Mouse (Mus musculus) lung, adult 18-20 months (tissue): Measurements from ENCODE around the gene Gm5622.
"Not testable (repeated sequence)": the region's sequence is repeated elsewhere in the genome, so short reads cannot be mapped to it uniquely, and the experiment has no call there.

Source experiments
- DNase-seq, 2 experiments: peaks; one replicate each; pipeline ENCODE4 v3.0.0; 2022; ENCODE audit warnings: mixed read lengths in 2 of 2

Gene Gm5622

GRCm38 (mm10) chr14:51552490-51552889 is at the start of gene Gm5622:
Gm5622 (plus strand) TSS chr14:51552790.
- DNase-seq, result no peak

- no peak for DNase-seq
These were observed 45.2 kb upstream of the Gm5622 start for GRCm38 (mm10) chr14:51507416-51507815.

DNA sequence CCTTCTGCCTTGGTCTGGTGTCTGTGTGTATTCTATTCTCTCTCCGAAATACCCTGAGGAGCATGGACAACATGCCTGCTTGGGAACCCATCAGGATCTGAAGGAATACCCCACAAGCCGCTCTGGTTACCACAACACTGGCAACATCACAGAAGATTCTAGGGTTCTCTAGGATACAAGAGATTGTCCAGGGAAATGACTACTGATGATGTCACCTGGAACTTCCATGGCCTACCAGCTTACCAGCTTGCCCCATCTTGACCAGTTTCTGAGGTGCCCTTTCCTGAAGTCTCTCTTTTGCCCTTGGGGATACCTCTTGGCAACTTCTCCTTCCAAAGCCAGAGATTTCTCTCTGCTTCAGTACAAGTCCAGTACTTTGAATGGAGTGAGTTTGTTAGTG is 21.4 kb downstream of the Gm5622 start, which contains the start of gene Gm17175:
Gene Gm17175, minus strand, starts transcription at position 101 of the 400 bp plus-strand sequence.
- not testable (repeated sequence) for DNase-seq

- DNase-seq, result not testable (repeated sequence)
These were observed 39.4 kb downstream of the Gm5622 start, which contains the start of gene Gm17174 for GRCm38 (mm10) chr14:51592039-51592438. Gm17174 (minus strand) TSS chr14:51592139.

DNA sequence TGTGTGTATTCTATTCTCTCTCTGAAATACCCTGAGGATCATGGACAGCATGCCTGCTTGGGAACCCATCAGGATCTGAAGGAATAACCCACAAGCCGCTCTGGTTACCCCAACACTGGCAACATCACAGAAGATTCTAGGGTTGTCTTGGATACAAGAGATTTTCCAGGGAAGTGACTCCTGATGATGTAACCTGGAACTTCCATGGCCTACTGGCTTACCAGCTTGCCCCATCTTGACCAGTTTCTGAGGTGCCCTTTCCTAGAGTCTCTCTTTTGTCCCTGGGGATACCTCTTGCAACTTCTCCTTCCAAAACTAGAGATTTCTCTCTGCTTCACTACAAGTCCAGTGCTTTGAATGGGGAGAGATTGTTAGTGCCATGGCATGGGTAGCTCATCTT is 58.6 kb downstream of the Gm5622 start, which contains the start of gene Gm17078:
Gene Gm17078, minus strand, starts transcription at position 101 of the 400 bp plus-strand sequence.
- no peak for DNase-seq

DNA sequence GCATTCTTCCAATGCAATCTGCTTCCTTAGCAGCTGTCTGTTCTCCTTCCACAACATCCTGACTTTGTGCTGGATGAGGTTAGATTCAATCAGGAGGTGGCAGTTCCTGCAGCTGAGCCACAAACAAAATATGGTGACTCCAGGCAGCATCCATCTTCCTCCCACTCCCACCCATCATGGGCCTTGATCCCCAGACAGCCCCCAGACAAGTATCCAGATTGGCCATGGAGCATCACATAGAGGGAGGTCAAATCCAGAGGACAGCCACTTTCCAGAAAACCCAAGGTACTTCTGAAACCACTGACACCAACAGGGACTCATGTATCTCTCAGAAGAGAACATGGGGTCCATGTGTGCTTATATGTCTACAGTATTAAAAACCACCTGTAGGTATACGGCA is 79.8 kb downstream of the Gm5622 start:
- DNase-seq, result peak; percentile 2 to 20

DNA sequence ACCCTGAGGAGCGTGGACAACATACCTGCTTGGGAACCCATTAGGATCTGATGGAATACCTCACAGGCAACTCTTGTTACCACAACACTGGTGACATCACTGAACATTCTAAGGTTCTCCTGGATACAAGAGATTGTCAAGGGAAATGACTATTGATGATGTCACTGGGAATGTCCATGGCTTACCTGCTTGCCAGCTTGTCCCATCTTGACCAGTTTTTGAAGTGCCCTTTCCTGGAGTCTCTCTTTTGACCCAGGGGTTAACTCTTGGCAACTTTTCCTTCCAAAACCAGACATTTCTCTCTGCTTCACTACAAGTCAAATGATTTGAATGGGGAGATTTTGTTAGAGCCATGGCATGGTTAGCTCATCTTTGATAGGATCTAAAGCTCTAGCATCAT is 83.0 kb downstream of the Gm5622 start, which contains the start of gene Gm4181:
Gene Gm4181, minus strand, starts transcription at position 101 of the 400 bp plus-strand sequence.
- not testable (repeated sequence) for DNase-seq

DNA sequence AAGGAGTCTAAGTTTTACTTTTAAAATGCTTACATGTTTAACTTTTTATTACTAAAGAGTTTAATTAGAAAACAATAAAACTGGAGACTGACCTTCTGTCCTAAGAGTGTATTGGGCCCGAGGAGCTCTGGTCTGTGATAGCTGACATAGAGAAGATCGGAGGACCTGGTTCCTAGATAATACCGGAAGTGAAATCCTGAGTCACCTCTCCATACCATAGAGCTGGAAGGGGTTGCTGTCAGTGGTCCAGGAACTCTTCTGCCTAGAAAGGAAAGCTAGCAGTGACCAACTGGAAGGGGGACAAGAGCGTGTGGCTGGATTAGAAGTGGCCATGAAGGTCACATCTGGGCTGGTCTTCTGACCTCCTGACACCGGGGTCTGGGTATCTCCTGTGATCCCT is 124.7 kb downstream of the Gm5622 start:
- no peak for DNase-seq

- DNase-seq, result not testable (repeated sequence)
These were observed 142.8 kb downstream of the Gm5622 start, which contains the start of gene Gm17079 for GRCm38 (mm10) chr14:51695368-51695767. Gm17079 (minus strand) TSS chr14:51695468.
